Mouse (Mus musculus): ENCODE measurements around the gene Fosb. TPM values are rescaled to one million over a fixed set of nuclear protein-coding genes. Genes with fewer than 3 reads are reported as not detected.
A peak's percentile ranks its signal among the peaks of the same experiment; 100 is the strongest.
"Not testable (repeated sequence)": the region's sequence is repeated elsewhere in the genome, so short reads cannot be mapped to it uniquely, and the experiment has no call there.

Gene Fosb
- polyA plus RNA-seq, 1 experiment from 2014 or later, result not detected

DNA sequence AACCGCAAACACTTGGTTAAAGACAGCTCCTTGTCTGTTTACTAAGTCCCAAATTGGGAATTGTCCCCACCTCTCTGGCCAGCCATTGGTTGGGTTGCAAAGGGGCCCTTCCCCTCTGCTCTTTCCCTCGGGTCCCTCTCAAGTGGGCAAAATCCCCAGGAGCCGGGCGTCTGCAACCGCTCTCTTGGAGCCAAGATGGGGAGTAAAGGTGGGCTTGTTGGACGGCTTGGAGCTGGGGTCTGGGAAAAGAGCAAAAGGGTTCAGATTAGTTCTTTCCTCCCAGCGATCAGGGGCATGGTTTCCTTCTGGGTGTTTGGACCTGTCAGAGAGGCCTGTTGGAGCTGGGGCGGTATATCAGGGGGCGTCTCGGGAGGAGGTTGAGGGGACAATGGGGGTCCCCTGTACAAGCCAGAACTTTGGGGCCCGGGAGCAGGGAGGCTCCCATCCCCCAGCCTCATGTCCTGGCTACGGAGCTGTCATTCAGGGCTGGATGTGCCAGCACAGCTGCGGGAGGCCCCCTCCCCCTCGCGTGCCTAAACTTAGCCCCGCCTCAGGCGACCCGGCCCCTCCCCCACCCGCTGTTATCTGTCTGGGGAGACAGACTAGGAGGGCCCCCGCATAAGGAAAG is 18.8 kb downstream of the Fosb start:
- WGBS, result under 1% methylated on average over 20 of the region's 20 CpGs
- Histone ChIP-seq H3K4me2 (ENCODE audit: low read depth, severe bottlenecking) (peak overlapping the region; percentile 42), H3K4me3 (ENCODE audit: low read depth, low read length) (peak overlapping the region; percentile 20), H3K9me3 (ENCODE audit: control insufficient read depth, low read length) (no peaks in the 10 kb centered on the region), H3K36me3 (ENCODE audit: control insufficient read depth, insufficient read depth, low read length) (no peaks in the 10 kb centered on the region), H3K9ac (ENCODE audit: low read length) (peak overlapping the region; percentile 23; the same call in 1 of the 2 replicates), H3K4me1 (ENCODE audit: control insufficient read depth, insufficient read depth, low read length) (peaks cover 7% of the 10 kb centered on the region; the same call in 1 of the 2 replicates), H3K27me3 (ENCODE audit: control insufficient read depth, insufficient read depth, low read length) (no peaks in the 10 kb centered on the region), H3K27ac (replicated peaks; ENCODE audit: low read depth, low read length) (no peak overlapping the region)
- ATAC-seq (ENCODE audit: insufficient number of reproducible peaks, low FRiP score, low TSS enrichment, low read depth) (peak; percentile 24; the same call in 1 of the 2 replicates), DNase-seq (ENCODE audit: low spot score) (peak; percentile 41)

DNA sequence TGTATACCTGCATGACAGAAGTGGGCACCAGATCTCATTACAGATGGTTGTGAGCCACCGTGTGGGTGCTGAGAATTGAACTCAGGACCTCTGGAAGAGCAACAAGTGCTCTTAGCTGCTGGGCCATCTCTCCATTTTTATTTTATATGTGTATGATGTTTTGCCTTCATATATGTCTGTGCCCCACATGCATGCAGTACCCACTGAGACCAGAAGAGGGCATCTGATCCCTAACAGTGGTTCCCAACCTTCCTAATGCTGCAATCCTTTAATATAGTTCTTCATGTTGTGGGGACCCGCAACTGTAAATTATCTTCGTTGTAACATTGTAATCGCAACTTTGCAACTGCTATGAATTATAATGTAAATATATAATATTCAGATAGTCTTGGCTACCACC is 25.1 kb downstream of the Fosb start:
- peaks cover 6% of the 10 kb centered on the region; the same call in 1 of the 2 replicates for H3K4me1 ChIP-seq (ENCODE audit: control insufficient read depth, insufficient read depth, low read length)
- WGBS, result 37% methylated on average over 4 of the region's 4 CpGs
- H3K4me2 ChIP-seq (ENCODE audit: low read depth, severe bottlenecking), result no peak overlapping the region
- H3K36me3 ChIP-seq (ENCODE audit: control insufficient read depth, insufficient read depth, low read length), result no peaks in the 10 kb centered on the region
- H3K27me3 ChIP-seq (ENCODE audit: control insufficient read depth, insufficient read depth, low read length), result peaks cover 27% of the 10 kb centered on the region
- H3K4me3 ChIP-seq (ENCODE audit: low read depth, low read length), result no peak overlapping the region
- DNase-seq (ENCODE audit: low spot score), result peak; percentile 75
- no peak overlapping the region for H3K27ac ChIP-seq (replicated peaks; ENCODE audit: low read depth, low read length)
- no peaks in the 10 kb centered on the region for H3K9me3 ChIP-seq (ENCODE audit: control insufficient read depth, low read length)
- H3K9ac ChIP-seq (ENCODE audit: low read length), result no peak overlapping the region
- ATAC-seq (ENCODE audit: insufficient number of reproducible peaks, low FRiP score, low TSS enrichment, low read depth), result no peak

DNA sequence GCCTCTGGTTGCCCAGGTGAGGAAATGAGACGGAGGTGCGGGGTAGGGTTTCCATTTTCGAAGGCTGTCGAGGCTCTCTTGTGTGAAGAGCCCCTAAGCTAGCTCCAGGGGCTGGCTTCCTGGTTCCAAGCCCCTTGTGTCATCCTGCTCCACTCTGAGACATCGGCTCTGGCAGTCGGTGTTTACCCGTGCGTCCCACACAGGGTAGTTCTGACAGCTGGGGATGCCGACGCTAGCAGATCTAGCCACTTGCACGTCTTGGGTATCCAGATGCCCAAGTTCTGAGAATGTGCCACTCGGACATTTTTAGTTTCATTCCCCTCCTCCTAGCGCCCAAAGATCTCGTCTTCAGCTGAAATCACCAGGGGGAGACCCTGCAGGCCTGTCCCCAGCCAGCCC is 26.4 kb downstream of the Fosb start:
- Histone ChIP-seq H3K4me1 (ENCODE audit: control insufficient read depth, insufficient read depth, low read length) (peaks cover 11% of the 10 kb centered on the region; the same call in 1 of the 2 replicates), H3K9ac (ENCODE audit: low read length) (no peak overlapping the region), H3K27ac (replicated peaks; ENCODE audit: low read depth, low read length) (no peak overlapping the region), H3K27me3 (ENCODE audit: control insufficient read depth, insufficient read depth, low read length) (peaks cover 40% of the 10 kb centered on the region), H3K4me2 (ENCODE audit: low read depth, severe bottlenecking) (no peak overlapping the region), H3K9me3 (ENCODE audit: control insufficient read depth, low read length) (0 out of 2 replicates have a peak, but pooled peaks cover 3% of the 10 kb centered on the region), H3K4me3 (ENCODE audit: low read depth, low read length) (no peak overlapping the region), H3K36me3 (ENCODE audit: control insufficient read depth, insufficient read depth, low read length) (no peaks in the 10 kb centered on the region)
- WGBS, result 44% methylated on average over 14 of the region's 14 CpGs
- DNase-seq (ENCODE audit: low spot score), result no peak
- ATAC-seq (ENCODE audit: insufficient number of reproducible peaks, low FRiP score, low TSS enrichment, low read depth), result no peak

DNA sequence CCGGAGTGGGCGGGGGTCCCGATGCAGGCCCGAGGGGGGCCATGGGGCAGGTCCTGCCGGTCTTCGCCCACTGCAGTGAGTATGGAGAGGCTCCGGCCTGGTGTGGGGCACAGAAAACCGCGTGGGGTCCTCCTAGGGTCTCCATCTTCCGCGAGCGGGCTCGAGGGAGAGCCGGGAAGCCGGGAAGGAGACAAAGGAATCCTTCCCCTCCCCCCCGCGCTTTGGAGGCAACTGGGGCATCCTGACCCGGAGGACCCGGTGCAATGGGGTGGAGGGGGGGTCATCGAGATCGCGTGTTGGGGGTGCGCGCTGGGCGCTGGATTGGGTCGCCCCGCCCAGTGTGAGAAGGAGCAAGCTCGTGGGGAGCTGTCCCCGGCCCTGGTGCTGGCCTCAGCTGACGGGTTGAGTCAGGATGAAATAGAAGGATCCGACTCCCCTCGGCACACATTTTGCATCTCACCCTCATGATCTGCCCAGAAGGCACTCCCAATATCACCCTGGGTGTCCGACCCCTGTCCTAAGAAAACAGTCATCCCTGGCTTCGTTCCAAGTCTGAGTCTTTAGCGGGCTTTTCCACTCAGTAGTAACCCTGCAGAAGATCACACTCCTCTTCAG is 27.0 kb downstream of the Fosb start:
- 0 out of 2 replicates have a peak, but pooled peaks cover 3% of the 10 kb centered on the region for H3K9me3 ChIP-seq (ENCODE audit: control insufficient read depth, low read length)
- H3K4me2 ChIP-seq (ENCODE audit: low read depth, severe bottlenecking), result peak overlapping the region; percentile 90
- H3K36me3 ChIP-seq (ENCODE audit: control insufficient read depth, insufficient read depth, low read length), result no peaks in the 10 kb centered on the region
- peaks cover 11% of the 10 kb centered on the region; the same call in 1 of the 2 replicates for H3K4me1 ChIP-seq (ENCODE audit: control insufficient read depth, insufficient read depth, low read length)
- no peak overlapping the region for H3K27ac ChIP-seq (replicated peaks; ENCODE audit: low read depth, low read length)
- H3K4me3 ChIP-seq (ENCODE audit: low read depth, low read length), result peak overlapping the region; percentile 43
- DNase-seq (ENCODE audit: low spot score) (peak; percentile 82), ATAC-seq (ENCODE audit: insufficient number of reproducible peaks, low FRiP score, low TSS enrichment, low read depth) (peak; percentile 74)
- H3K27me3 ChIP-seq (ENCODE audit: control insufficient read depth, insufficient read depth, low read length), result peaks cover 45% of the 10 kb centered on the region
- H3K9ac ChIP-seq (ENCODE audit: low read length), result peak overlapping the region; percentile 61; the same call in 1 of the 2 replicates
- 1% methylated on average over 30 of the region's 35 CpGs for WGBS

DNA sequence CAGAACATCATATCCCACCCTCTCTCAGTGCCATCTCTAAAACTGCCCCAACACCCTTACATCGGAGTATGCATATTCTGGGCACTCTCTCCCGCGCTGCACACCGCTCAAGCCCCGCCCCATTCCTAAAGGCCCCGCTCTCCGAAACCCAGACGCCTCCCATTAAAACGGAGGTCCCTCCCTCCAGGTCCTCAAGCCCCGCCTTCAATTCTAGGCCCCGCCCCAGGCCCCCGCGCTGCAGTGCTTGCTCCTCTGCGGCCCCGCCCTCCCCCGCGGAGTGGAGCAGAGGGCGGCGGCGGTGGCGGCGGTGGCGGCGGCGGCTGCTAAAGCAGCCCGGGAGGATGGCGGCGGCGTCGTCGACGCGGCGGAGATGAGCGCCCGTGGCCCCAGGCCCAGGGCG is 27.5 kb downstream of the Fosb start, which contains the start of gene Rtn2:
Gene Rtn2, plus strand, starts transcription at position 240 of the 400 bp plus-strand sequence.
- H3K4me3 ChIP-seq (ENCODE audit: low read depth, low read length), result peak within 1 kb of the TSS; percentile 43
- H3K27ac ChIP-seq (replicated peaks; ENCODE audit: low read depth, low read length), result no peak within 1 kb of the TSS
- peak within 1 kb of the TSS; percentile 90 for H3K4me2 ChIP-seq (ENCODE audit: low read depth, severe bottlenecking)
- H3K9ac ChIP-seq (ENCODE audit: low read length), result peak within 1 kb of the TSS; percentile 61; the same call in 1 of the 2 replicates
- WGBS, result 2% methylated on average over 37 of the region's 37 CpGs
- H3K9me3 ChIP-seq (ENCODE audit: control insufficient read depth, low read length), result 0 out of 2 replicates have a peak, but pooled peaks cover 3% of the 10 kb centered on the region
- peaks cover 50% of the 10 kb centered on the region for H3K27me3 ChIP-seq (ENCODE audit: control insufficient read depth, insufficient read depth, low read length)
- H3K4me1 ChIP-seq (ENCODE audit: control insufficient read depth, insufficient read depth, low read length), result peaks cover 11% of the 10 kb centered on the region; the same call in 1 of the 2 replicates
- H3K36me3 ChIP-seq (ENCODE audit: control insufficient read depth, insufficient read depth, low read length), result no peaks in the 10 kb centered on the region
- peak; percentile 46 for ATAC-seq (ENCODE audit: insufficient number of reproducible peaks, low FRiP score, low TSS enrichment, low read depth)
- peak; percentile 83 for DNase-seq (ENCODE audit: low spot score)

DNA sequence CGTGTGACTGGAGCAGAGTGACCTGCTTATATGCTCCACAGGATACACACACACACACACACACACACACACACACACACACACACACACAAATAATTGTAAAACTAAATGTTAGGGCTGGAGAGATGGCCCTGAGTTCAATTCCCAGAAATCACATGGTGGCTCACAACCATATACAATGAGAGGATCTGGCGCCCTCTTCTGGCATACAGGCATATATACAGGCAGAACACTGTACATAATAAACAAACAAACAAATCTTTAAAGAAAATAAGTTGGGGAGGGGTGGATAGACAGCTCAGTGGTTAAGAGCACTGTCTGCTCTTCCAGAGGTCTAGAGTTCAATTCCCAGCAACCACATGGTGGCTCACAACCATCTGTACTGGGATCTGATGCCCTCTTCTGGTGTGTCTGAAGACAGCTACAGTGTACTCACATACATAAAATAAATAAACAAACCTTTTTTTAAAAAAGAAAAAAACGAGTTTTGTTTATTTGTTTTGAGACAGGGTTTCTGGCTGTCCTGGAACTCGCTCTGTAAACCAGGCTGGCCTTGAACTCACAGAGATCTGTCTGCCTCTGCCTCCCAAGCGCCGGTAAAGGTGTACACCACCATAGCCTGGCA is 28.1 kb downstream of the Fosb start:
- ATAC-seq (ENCODE audit: insufficient number of reproducible peaks, low FRiP score, low TSS enrichment, low read depth); H3K36me3 ChIP-seq (ENCODE audit: control insufficient read depth, insufficient read depth, low read length); H3K4me3 ChIP-seq (ENCODE audit: low read depth, low read length); H3K9me3 ChIP-seq (ENCODE audit: control insufficient read depth, low read length); H3K27ac ChIP-seq (replicated peaks; ENCODE audit: low read depth, low read length); H3K4me2 ChIP-seq (ENCODE audit: low read depth, severe bottlenecking); H3K9ac ChIP-seq (ENCODE audit: low read length): not testable (repeated sequence)
- H3K27me3 ChIP-seq (ENCODE audit: control insufficient read depth, insufficient read depth, low read length), result peaks cover 50% of the 10 kb centered on the region
- H3K4me1 ChIP-seq (ENCODE audit: control insufficient read depth, insufficient read depth, low read length), result peaks cover 11% of the 10 kb centered on the region; the same call in 1 of the 2 replicates
- WGBS, result 25% methylated on average over 6 of the region's 6 CpGs
- peak; percentile 43 for DNase-seq (ENCODE audit: low spot score)

DNA sequence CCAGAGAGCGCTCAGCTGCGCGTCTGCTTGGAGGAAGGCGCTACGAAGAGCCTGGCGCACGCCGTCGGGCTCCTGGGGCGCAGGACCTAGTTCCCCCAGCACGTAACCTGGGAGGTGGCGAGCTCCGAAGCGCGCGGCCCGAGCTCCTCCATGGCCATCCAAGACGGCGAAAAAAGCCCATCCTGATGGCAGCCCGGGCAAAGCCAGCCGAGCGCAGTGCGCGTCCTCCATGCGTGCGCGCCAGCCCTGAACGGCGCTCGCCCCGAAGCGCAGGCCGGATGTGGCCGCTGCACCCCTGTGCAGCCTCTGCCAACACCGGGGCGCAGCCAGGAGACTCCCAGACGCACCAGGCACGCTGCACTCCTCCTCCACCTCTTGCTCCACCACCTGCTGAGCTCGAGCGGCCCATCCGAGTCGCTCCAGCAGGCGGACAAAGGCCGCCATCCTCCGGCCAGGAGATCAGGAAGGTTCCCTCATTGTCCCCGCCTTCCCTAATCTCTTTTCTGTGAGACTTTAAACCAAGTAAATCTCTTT is 30.2 kb downstream of the Fosb start, which contains the start of gene Ppm1n:
Gene Ppm1n, minus strand, starts transcription at position 484 of the 534 bp plus-strand sequence.
- WGBS, result under 1% methylated on average over 45 of the region's 46 CpGs
- Histone ChIP-seq H3K9ac (ENCODE audit: low read length) (no peak within 1 kb of the TSS), H3K4me1 (ENCODE audit: control insufficient read depth, insufficient read depth, low read length) (peaks cover 11% of the 10 kb centered on the region; the same call in 1 of the 2 replicates), H3K27ac (replicated peaks; ENCODE audit: low read depth, low read length) (no peak within 1 kb of the TSS), H3K4me3 (ENCODE audit: low read depth, low read length) (peak within 1 kb of the TSS; percentile 29), H3K27me3 (ENCODE audit: control insufficient read depth, insufficient read depth, low read length) (peaks cover 50% of the 10 kb centered on the region), H3K4me2 (ENCODE audit: low read depth, severe bottlenecking) (peak within 1 kb of the TSS; percentile 42), H3K9me3 (ENCODE audit: control insufficient read depth, low read length) (0 out of 2 replicates have a peak, but pooled peaks cover 3% of the 10 kb centered on the region), H3K36me3 (ENCODE audit: control insufficient read depth, insufficient read depth, low read length) (no peaks in the 10 kb centered on the region)
- ATAC-seq (ENCODE audit: insufficient number of reproducible peaks, low FRiP score, low TSS enrichment, low read depth), result no peak
- DNase-seq (ENCODE audit: low spot score), result peak; percentile 43

DNA sequence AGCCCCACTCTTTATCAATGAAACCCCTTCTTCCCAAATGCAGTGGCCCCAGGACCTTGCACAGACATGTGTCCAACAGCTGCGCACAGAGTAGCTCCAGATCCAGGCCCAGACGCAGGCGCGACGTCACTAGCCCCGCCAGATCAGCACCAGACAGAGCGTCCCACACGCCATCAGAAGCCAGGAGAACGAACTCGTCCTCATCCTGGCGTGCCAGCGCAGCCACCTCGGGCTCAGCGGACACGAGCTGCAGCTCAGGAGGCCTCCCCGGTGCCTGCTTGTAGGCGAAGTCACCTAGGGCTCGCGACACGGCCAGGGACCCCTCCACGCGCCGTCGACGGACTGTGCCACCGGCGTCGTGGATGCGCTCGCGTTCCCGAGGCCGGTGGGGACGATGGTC is 30.8 kb downstream of the Fosb start:
- 6% methylated on average over 34 of the region's 34 CpGs for WGBS
- Histone ChIP-seq H3K9ac (ENCODE audit: low read length) (no peak overlapping the region), H3K4me1 (ENCODE audit: control insufficient read depth, insufficient read depth, low read length) (peaks cover 11% of the 10 kb centered on the region; the same call in 1 of the 2 replicates), H3K9me3 (ENCODE audit: control insufficient read depth, low read length) (0 out of 2 replicates have a peak, but pooled peaks cover 3% of the 10 kb centered on the region), H3K4me3 (ENCODE audit: low read depth, low read length) (peak overlapping the region; percentile 29), H3K27me3 (ENCODE audit: control insufficient read depth, insufficient read depth, low read length) (peaks cover 50% of the 10 kb centered on the region), H3K36me3 (ENCODE audit: control insufficient read depth, insufficient read depth, low read length) (no peaks in the 10 kb centered on the region), H3K27ac (replicated peaks; ENCODE audit: low read depth, low read length) (no peak overlapping the region), H3K4me2 (ENCODE audit: low read depth, severe bottlenecking) (peak overlapping the region; percentile 42)
- ATAC-seq (ENCODE audit: insufficient number of reproducible peaks, low FRiP score, low TSS enrichment, low read depth) (no peak), DNase-seq (ENCODE audit: low spot score) (peak; percentile 33)
